Mouse (Mus musculus): ENCODE data around the gene Rad50. TPM values are rescaled to one million over a fixed set of nuclear protein-coding genes. Genes with fewer than 3 reads are reported as not detected.

Rad50 gene
- total and polyA plus RNA-seq, 3 experiments = 39.6 to 53.6 (median 48.2) TPM

DNA sequence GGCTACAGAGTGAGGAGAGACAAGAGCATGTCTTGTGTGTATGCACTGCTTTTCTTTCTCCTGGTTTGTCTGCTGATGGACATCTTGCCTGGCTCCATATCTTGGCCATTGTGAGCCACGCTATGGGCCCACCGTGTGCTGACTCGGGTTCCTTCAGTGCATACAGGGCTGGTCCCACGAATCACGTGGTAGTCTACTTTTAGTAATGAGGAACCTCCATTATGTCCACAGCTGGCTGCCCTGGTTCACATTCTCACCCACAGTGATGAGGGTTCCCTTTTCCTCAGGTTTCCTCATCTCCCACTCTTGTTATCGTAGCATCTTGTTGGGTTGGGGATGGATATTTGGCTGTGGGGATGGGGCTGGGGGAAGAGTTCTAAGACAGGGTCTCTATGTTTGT is 41.5 kb upstream of the Rad50 start:
- no peak overlapping the region for H3K4me2 ChIP-seq (ENCODE audit: insufficient read depth, low read depth, poor library complexity, severe bottlenecking)
- no peaks in the 10 kb centered on the region for H3K36me3 ChIP-seq (replicated peaks in 1 of 2; ENCODE audit: control insufficient read depth in 1 of 2, insufficient read depth in 1 of 2, low read length in 1 of 2)
- DNase-seq (ENCODE audit: extremely low read depth) = no peak
- TF ChIP-seq IRF4 (IDR thresholded peaks at IDR 0.05; ENCODE audit: low read depth, low read length) (no peak), USF1 (IDR thresholded peaks at IDR 0.05; ENCODE audit: low read depth, low read length) (peak; percentile 18; the same call in 1 of the 2 replicates), ZNF384 (IDR thresholded peaks at IDR 0.05; ENCODE audit: low read depth, low read length) (no peak), NRF1 (IDR thresholded peaks at IDR 0.05; ENCODE audit: low read depth, low read length) (no peak), HCFC1 (IDR thresholded peaks at IDR 0.05; ENCODE audit: low read depth, low read length) (no peak), MAX (IDR thresholded peaks at IDR 0.05; ENCODE audit: low read length) (peak; percentile 13; the same call in 1 of the 2 replicates), RAD21 (IDR thresholded peaks at IDR 0.05; ENCODE audit: low read depth, low read length) (no peak), MEF2A (IDR thresholded peaks at IDR 0.05; ENCODE audit: borderline replicate concordance, low read depth, low read length) (no peak), JUN (IDR thresholded peaks at IDR 0.05; ENCODE audit: insufficient read depth, low read depth, low read length) (no peak), MAFK (IDR thresholded peaks at IDR 0.05; ENCODE audit: insufficient replicate concordance, low read length) (no peak), POLR2A (IDR thresholded peaks at IDR 0.05; ENCODE audit: low read depth, low read length) (no peak), RCOR1 (conservative IDR thresholded peaks at IDR 0.05; ENCODE audit: low read depth, low read length) (no peak), CTCF (conservative IDR thresholded peaks at IDR 0.05 in 1 of 2, IDR thresholded peaks at IDR 0.05 in 1 of 2; ENCODE audit: low read depth in 2 of 2, low read length in 2 of 2) (no peak), ZKSCAN1 (IDR thresholded peaks at IDR 0.05; ENCODE audit: borderline replicate concordance, low read depth, low read length) (no peak), USF2 (conservative IDR thresholded peaks at IDR 0.05; ENCODE audit: low read depth, low read length) (no peak)
- no peak overlapping the region for H3K27ac ChIP-seq (ENCODE audit: insufficient read depth, low read depth)
- H3K9ac ChIP-seq (ENCODE audit: insufficient read depth, low read depth) = no peak overlapping the region
- no peak overlapping the region for H3K4me3 ChIP-seq (replicated peaks in 1 of 3; ENCODE audit: low read depth in 2 of 3, low read length in 2 of 3, poor library complexity in 1 of 3)
- in situ Hi-C loops (cut with MboI; ENCODE audit: low pct_ligation_motif_present, low pct_unique_long_range_greater_than_20kb, low sequenced_read_pairs) (no loop called here), dilution Hi-C loops (cut with MboI; ENCODE audit: extremely low pct_ligation_motif_present, extremely low pct_unique_long_range_greater_than_20kb, low sequenced_read_pairs) (no loop called here)
- H3K79me2 ChIP-seq (replicated peaks; ENCODE audit: control insufficient read depth, extremely low read depth, insufficient read depth, poor library complexity, severe bottlenecking) = no peaks in the 10 kb centered on the region
- peaks cover 6 to 16% of the 10 kb centered on the region in 2 experiments for H3K4me1 ChIP-seq (ENCODE audit: control insufficient read depth in 1 of 2, insufficient read depth in 2 of 2)
- peaks cover 3% of the 10 kb centered on the region for H3K27me3 ChIP-seq (replicated peaks)
- H3K9me3 ChIP-seq (replicated peaks; ENCODE audit: low read length) = peaks cover 8% of the 10 kb centered on the region

- Histone ChIP-seq H3K4me3 (replicated peaks in 1 of 3; ENCODE audit: low read depth in 2 of 3, low read length in 2 of 3, poor library complexity in 1 of 3) (no peak overlapping the region), H3K4me2 (ENCODE audit: insufficient read depth, low read depth, poor library complexity, severe bottlenecking) (no peak overlapping the region), H3K9ac (ENCODE audit: insufficient read depth, low read depth) (no peak overlapping the region), H3K27me3 (replicated peaks) (peaks cover 3% of the 10 kb centered on the region), H3K36me3 (replicated peaks in 1 of 2; ENCODE audit: control insufficient read depth in 1 of 2, insufficient read depth in 1 of 2, low read length in 1 of 2) (no peaks in the 10 kb centered on the region), H3K27ac (ENCODE audit: insufficient read depth, low read depth) (no peak overlapping the region), H3K79me2 (replicated peaks; ENCODE audit: control insufficient read depth, extremely low read depth, insufficient read depth, poor library complexity, severe bottlenecking) (no peaks in the 10 kb centered on the region), H3K9me3 (replicated peaks; ENCODE audit: low read length) (peaks cover 3% of the 10 kb centered on the region), H3K4me1 (ENCODE audit: control insufficient read depth in 1 of 2, insufficient read depth in 2 of 2) (peaks cover 6 to 16% of the 10 kb centered on the region in 2 experiments)
- no peak for DNase-seq (ENCODE audit: extremely low read depth)
- in situ Hi-C loops (cut with MboI; ENCODE audit: low pct_ligation_motif_present, low pct_unique_long_range_greater_than_20kb, low sequenced_read_pairs) (no loop called here), dilution Hi-C loops (cut with MboI; ENCODE audit: extremely low pct_ligation_motif_present, extremely low pct_unique_long_range_greater_than_20kb, low sequenced_read_pairs) (no loop called here)
- peak; percentile 36 for TF ChIP-seq BHLHE40 (IDR thresholded peaks at IDR 0.05; ENCODE audit: low read depth, low read length)
- no peak for TF ChIP-seq MYC (IDR thresholded peaks at IDR 0.05; ENCODE audit: low read depth, low read length)
These were observed 40.9 kb upstream of the Rad50 start for GRCm38 (mm10) chr11:53747985-53748384.

Data from CH12.LX (cell line).